Mouse (Mus musculus): Measurements from ENCODE around the gene Gnb4.

- TF ChIP-seq POLR2A (IDR thresholded peaks at IDR 0.05; ENCODE audit: low read depth, low read length), result no peak
- TF ChIP-seq CTCF (IDR thresholded peaks at IDR 0.05; ENCODE audit: extremely low read depth, insufficient read length, insufficient replicate concordance, low read depth, low read length), result no peak
These were observed 42.5 kb downstream of the Gnb4 start for GRCm38 (mm10) chr3:32573881-32574280.
